In genomic region chr13:83601741-83602140, GRCm38 (mm10) we compare ENCODE assay signal across 20 mouse cellular contexts.
DNase-seq lines count a peak whose midpoint lies in the region; ATAC-seq and TF ChIP-seq lines count a peak whose summit lies in the region.
"Had no signal": no experiment of that assay in that cellular context is flagged by ENCODE, and none has a peak within 500 bp of the region (broad histone marks: within the 10 kb centered on the region; RNA-seq: fewer than 3 reads in every experiment).

No protein-coding gene starts in this region.

- 0 out of 2 replicates have a peak, but pooled peaks cover 3% of the 10 kb centered on the region for H3K79me2 ChIP-seq in heart, adult 2 months (replicated peaks; ENCODE audit: control insufficient read depth, insufficient read depth, low read length)

- peak overlapping the region; percentile 88 for H3K27ac ChIP-seq in heart, adult 2 months
- H3K27ac ChIP-seq in bone marrow macrophage, adult 2 months (ENCODE audit: insufficient read depth, low read depth, low read length), result peak overlapping the region; percentile 11
- H3K27ac ChIP-seq: embryonic facial prominence, embryonic 15.5 days; forebrain, embryonic 10.5 days had no signal

- no peak for TF ChIP-seq EP300 in heart, adult 2 months (IDR thresholded peaks at IDR 0.05; ENCODE audit: insufficient read depth, low read depth, low read length)

- no peak for TF ChIP-seq POLR2A in heart, adult 2 months (IDR thresholded peaks at IDR 0.05; ENCODE audit: insufficient read depth, low read depth, low read length)
- no peak for TF ChIP-seq POLR2A in bone marrow macrophage, adult 2 months (IDR thresholded peaks at IDR 0.05; ENCODE audit: borderline replicate concordance, low read depth, low read length)

- no peaks in the 10 kb centered on the region for H3K27me3 ChIP-seq in heart, adult 2 months (ENCODE audit: control insufficient read depth, insufficient read depth, low read length)
- H3K27me3 ChIP-seq: embryonic facial prominence, embryonic 15.5 days; heart, embryonic 13.5 days had no signal

- TF ChIP-seq CTCF in heart, adult 2 months (IDR thresholded peaks at IDR 0.05), result no peak
- TF ChIP-seq CTCF in bone marrow macrophage, adult 2 months (IDR thresholded peaks at IDR 0.05; ENCODE audit: low read depth, low read length), result no peak

- peak; percentile 69 for ATAC-seq in megakaryocyte, adult 5-6 weeks (ENCODE audit: poor library complexity, severe bottlenecking)
- no peak for ATAC-seq in inflammation-experienced regulatory T-cells, adult 6 months
- ATAC-seq: forebrain, embryonic 14.5 days; hindbrain, embryonic 16.5 days had no signal

- H3K4me3 ChIP-seq in heart, adult 2 months, result no peak overlapping the region
- no peak overlapping the region for H3K4me3 ChIP-seq in bone marrow macrophage, adult 2 months (ENCODE audit: insufficient read depth, low read length)
- H3K4me3 ChIP-seq: embryonic facial prominence, embryonic 15.5 days; erythroblast, embryonic 14.5 days; forebrain, embryonic 10.5 days; heart, embryonic 13.5 days had no signal

- peaks cover 29% of the 10 kb centered on the region for H3K36me3 ChIP-seq in heart, adult 2 months (ENCODE audit: control insufficient read depth, insufficient read depth, low read length)
- H3K36me3 ChIP-seq: embryonic facial prominence, embryonic 15.5 days; forebrain, embryonic 10.5 days had no signal

- intact Hi-C loops in heart, adult 2 months (cut with DNase I), result loop anchor here (2.0 kb wide), 1 partner anchor 77 kb away; no protein-coding TSS in a partner anchor

- H3K9ac ChIP-seq in heart, adult 2 months (ENCODE audit: low read depth, low read length), result no peak overlapping the region
- H3K9ac ChIP-seq: embryonic facial prominence, embryonic 15.5 days; heart, embryonic 13.5 days had no signal

- DNase-seq in heart, adult 2 months, result no peak
- DNase-seq in heart, adult 11 months, result no peak
- no peak for DNase-seq in ovary, postnatal 36 days (ENCODE audit: low spot score)
- DNase-seq in urinary bladder, postnatal 36 days (ENCODE audit: low spot score in 2 of 2), result no peak
- DNase-seq: adrenal gland, adult 8-10 months; adrenal gland, postnatal 36 days; cerebellum, adult 11 months; cerebellum, adult 9-10 months; cerebellum, postnatal 36 days; embryo, embryonic 11 days; heart, postnatal 36 days had no signal

- peaks cover 14% of the 10 kb centered on the region for H3K4me1 ChIP-seq in heart, adult 2 months (ENCODE audit: control insufficient read depth, insufficient read depth, low read length)
- H3K4me1 ChIP-seq in bone marrow macrophage, adult 2 months (ENCODE audit: control insufficient read depth, insufficient read depth, low read length), result peaks cover 22% of the 10 kb centered on the region

- WGBS in heart, adult 2 months, result 38% methylated on average over 4 of the region's 4 CpGs
